Mouse (Mus musculus): ENCODE data around the gene Il10.

The Il10 gene

DNA sequence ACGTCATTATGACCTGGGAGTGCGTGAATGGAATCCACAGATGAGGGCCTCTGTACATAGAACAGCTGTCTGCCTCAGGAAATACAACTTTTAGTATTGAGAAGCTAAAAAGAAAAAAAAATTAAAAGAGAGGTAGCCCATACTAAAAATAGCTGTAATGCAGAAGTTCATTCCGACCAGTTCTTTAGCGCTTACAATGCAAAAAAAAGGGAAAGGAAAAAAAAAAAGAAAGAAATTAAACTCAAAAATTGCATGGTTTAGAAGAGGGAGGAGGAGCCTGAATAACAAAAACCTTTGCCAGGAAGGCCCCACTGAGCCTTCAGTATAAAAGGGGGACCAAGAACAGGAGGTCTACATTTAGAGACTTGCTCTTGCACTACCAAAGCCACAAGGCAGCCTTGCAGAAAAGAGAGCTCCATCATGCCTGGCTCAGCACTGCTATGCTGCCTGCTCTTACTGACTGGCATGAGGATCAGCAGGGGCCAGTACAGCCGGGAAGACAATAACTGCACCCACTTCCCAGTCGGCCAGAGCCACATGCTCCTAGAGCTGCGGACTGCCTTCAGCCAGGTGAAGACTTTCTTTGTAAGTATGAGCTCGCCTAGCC, at the start of gene Il10:
Il10 (plus strand) TSS at position 354 of the 607 bp plus-strand sequence.
- DNase-seq: no peak

DNA sequence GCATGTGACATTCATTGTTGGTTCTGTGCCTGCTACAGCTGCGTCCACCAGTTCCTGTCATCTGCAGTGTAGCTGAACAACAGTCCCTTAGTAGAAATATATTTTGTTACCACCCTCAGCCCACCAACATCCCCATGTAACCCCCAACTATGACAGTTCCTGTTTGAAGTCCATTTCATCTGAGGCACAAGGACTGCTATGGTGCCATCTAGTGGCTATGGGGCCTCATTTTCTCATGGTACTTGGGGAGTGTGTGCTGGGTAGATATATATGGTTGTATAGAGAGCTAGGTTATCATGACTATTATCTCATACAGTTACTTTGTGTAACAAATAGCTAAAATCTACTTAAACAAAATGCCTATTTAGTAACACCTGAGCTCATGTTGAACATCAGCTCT, 40.2 kb upstream of the Il10 start:
- peak; percentile 80 to 84 for DNase-seq

GRCm38 (mm10) chr1:130984441-130984840, 35.2 kb upstream of the Il10 start:
- no peak for DNase-seq

DNA sequence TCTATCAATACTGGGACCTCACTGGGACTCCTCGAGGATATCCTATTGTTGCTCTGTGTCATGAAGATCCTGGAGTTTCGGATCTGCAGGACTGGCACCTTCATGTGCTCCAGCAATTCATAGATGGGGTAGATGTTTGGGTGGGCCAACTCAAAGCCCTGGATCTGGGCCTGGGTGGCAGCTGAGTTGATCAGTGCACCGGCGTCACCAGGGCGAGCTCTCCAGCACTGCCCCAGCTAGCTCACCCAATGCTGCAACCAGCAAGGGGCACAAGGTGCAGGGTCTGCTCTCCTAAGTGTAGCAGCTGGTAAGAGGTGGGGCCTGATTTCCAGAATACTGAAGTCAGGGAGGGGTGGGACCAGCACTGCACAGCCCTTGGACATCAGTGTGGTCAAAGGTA, 32.6 kb upstream of the Il10 start:
- DNase-seq: no peak

GRCm38 (mm10) chr1:130987418-130987817, 32.2 kb upstream of the Il10 start:
- DNase-seq: peak; percentile 40 to 43

DNA sequence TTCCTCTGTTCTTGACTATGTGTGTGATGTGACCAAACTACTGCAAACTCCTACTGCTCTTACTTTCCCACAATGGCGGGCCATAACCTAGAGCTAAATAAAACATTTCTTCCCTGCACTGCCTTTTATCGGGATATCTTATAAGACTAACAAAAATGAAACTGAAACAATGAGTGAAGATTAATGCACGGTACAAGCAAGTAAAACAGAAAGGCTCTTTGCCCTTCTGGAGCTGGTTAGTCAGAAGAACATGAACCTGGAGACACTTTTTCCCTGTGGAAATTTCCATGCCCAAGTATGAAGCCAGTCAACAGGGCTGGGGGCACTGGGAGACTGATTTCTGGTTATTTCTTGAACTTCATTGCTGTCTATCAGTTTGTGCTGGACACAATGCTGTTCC, 30.3 kb upstream of the Il10 start:
- no peak for DNase-seq

- DNase-seq: no peak
These were observed 29.2 kb upstream of the Il10 start for GRCm38 (mm10) chr1:130990448-130990847.

GRCm38 (mm10) chr1:130993574-130994154, 26.0 kb upstream of the Il10 start:
- no peak for DNase-seq

- no peak for DNase-seq
These were observed 24.1 kb upstream of the Il10 start for GRCm38 (mm10) chr1:130995515-130995914.

DNA sequence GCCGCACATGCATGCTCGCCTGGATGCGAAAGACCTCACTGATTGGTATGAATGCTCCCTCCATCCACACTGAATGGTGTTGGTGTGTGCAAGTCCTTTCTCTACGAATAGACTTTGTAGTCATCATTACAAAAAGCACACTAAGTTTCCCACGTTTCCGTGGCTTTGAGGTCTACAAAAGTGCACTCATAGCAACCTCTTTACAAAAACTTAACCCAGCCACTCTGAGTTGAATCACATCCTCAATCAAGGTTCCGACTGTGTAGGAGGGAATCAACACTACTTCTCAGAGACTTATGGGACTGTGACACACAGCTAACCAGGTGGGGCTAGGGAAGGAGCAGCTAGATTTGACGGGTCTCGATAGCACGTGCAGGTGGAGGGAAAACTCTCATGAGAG, 23.3 kb upstream of the Il10 start:
- no peak for DNase-seq

DNA sequence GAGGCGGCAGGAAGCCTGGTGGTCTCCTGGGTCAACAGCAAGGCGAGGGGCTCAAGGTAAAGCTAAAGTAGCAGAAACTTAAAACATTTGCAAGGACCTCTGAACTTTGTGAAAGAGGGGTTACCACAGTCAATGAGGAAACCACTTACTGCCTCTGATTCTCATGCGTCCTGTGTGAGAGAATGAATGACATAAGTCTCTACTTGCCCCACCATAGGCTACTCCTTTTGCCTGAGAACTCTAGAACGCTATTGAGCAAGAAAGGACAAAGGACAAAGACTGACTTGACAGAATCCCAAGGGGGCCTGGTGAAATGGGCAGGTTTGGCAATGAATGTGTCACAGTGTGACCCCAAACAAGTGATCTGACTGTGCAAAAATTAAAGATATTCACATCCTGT, 22.2 kb upstream of the Il10 start:
- DNase-seq: no peak

DNA sequence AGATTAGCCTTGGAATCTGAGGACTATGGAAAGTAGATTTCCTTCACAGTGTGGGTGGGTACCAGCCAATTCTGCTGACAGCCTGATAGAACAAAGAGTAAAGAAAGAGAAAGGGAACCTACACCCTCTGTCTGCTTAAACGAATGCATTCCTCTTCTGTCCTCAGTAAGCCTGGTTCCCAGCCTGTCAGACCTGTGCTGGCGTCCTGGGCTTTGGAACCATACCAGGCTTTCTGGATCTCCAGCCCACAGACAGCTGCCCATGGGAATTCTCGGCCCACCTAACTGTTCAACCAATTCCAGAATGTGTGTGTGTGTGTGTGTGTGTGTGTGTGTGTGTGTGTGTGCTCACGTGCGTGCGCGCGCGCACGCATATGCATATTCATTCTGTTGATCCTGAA, 21.3 kb upstream of the Il10 start:
- no peak for DNase-seq

GRCm38 (mm10) chr1:130999708-131000107, 19.9 kb upstream of the Il10 start:
- no peak for DNase-seq

- DNase-seq: no peak
These were observed 19.3 kb upstream of the Il10 start for GRCm38 (mm10) chr1:131000296-131000695.

DNA sequence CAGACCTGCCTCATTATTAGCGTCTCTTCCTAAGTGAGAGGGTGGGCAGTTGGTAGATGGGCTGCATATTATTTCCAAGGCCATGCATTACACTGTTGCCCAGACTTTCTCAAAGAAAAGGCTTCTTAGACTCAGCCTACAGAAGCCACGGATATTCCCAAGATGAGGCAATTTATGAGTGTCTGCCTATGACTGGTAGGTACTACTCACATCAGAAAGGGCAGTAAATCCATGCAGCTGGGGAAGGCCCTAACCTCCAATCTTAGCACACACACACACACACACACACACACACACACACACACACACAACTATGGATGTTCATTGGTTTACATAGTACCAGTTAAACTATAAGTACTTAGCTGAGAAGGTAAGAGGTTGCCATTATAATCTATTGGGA, 17.1 kb upstream of the Il10 start:
- no peak for DNase-seq

DNA sequence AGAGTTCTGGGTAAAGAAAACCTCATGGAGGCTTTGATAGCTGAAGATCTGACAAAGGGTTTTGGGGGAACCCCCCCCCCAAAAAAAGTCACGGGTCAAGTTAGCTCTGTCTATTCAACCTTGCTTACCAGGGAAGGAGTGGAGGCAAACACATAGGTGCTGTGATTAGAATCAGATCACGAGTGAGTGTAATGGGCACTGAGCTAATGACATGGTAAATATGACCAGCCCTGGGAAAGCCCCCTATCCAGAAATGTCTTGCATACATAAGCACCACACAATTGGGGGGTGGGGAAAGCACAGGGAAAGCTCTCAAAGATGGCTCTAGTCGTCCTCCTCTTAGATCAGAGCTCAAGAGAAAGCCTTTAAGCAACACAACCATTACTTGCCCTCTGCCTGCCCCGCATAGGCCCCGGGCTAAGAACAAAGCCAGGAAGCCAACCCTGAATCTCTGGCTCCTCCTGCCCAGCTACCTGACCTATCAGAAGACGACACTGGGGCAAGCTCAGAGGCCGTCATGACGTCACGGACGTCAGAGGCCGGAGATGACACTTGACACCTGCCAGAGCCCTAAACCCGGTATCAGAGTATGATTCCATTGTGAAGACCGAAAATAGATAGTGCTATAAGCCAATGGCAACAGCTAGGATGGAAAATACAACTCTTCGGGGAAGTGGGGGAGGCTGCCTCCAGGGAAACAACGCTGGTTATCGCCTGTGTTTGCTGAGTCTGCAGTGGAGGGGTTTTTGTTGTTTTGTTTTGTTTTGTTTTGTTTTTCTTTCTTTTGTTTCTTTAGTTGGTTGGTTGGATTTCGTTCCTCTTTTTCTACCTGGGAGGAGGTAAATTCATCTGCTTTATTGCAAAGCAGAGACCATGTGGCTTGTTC, 16.4 kb upstream of the Il10 start:
- DNase-seq: no peak

GRCm38 (mm10) chr1:131006069-131006468, 13.6 kb upstream of the Il10 start:
- DNase-seq: no peak

GRCm38 (mm10) chr1:131010201-131011153, 9.2 kb upstream of the Il10 start:
- DNase-seq: peak in 1 of 2 experiments; percentile 17

DNA sequence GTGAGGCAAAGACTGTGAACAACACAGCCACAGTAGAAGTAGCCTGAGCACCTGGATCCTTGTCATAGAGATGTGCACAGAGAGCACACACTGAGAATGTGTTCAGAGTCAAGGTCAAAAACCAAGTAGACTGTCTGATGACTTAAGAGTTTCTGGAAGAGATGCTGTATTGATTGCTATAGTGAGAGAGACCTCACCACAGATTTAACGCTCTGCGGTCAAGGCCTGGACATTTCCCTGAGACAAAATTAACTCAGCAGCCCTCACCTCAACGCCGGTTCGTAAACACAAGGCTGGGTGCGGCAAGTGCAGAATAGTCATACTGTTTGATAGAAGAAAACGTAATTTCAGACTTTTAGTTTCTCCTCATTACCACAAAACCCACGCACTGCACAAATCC, 7.2 kb upstream of the Il10 start:
- no peak for DNase-seq

DNA sequence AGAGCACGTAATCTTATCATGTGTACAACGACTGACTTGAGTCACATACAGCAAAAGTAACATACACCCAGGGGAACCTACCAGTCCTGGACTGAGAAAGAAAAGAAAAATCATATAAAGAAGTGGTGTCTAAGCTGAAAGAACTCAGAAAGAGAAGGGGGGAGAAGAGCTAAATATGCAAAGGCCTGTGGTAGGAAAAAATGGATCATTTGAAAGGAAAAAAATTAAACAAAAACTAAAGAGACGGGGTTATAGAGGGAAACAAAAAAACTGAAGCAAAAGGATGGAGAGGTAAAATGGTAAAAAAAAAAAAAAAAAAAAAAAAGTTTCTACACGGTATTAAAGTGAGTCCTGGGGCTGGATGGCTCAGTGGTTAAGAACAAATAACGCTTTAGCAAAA, 5.7 kb upstream of the Il10 start:
- no peak for DNase-seq

DNA sequence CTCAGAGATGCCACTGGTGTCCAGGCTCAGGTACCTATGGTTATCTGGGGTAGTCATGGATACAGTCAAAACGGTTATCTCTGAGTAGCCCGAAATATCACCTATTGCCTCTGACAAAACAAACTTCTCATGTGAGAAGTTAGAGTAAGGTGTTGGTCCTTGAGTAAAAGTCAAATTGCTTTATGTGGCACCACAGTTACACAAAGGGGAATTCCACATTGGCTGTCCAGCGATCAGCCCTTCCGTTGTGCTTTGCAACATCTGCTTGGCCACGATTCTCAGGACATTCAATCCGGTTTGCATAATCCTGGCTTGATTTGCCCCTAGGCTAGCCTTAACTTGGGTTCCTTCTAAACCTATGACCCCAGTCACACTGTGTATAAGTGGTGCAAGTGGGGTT, 4.4 kb upstream of the Il10 start:
- DNase-seq: no peak

GRCm38 (mm10) chr1:131015879-131016278, 3.8 kb upstream of the Il10 start:
- DNase-seq: no peak
